Mouse (Mus musculus) B cell, adult 2 months (primary cell): Measurements from ENCODE around the gene Serinc3.
A peak's percentile ranks its signal among the peaks of the same experiment; 100 is the strongest.

Experiments used
- DNase-seq, 2 experiments: peaks; one replicate each; pipeline ENCODE4 v3.0.0; 2022

Gene Serinc3

DNA sequence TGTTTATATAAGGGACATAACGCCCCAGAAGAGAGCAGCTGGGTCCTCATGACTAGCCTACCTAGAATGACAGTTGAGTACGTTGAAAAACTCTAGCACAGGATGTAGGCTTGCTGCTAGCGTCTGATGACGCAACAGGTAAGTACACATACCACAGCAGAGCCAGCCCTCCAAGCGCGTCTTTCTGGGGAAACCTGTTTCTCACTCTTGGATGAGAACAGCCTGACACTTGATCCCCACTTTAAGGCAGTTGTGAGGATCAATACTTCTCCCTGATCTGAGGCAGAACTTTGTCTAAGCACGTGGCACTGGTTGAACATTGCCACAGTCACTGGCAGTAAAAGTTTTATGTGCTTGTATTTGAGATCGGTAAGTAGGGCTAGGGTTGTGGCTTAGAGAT lies 24.5 kb downstream of the Serinc3 start:
- DNase-seq: no peak

DNA sequence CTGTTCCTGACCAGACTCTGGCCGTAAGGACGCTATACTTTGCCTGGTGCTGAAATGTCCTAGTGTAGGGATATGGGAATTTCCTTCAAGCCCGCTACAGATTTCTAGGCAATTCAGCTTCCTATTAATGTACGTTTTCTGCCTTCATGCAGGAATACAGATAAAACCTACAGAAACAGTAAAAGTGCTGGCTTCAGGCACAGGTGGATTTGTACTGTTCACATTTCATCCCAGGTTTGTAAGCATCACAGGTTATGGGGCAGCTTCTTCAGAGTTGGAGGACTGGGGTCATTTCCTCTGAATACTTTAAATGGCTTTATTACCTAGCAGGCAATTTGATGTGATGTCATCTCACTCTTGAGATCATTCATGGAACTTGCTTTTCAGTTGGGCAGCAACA lies 27.1 kb downstream of the Serinc3 start:
- DNase-seq: no peak

DNA sequence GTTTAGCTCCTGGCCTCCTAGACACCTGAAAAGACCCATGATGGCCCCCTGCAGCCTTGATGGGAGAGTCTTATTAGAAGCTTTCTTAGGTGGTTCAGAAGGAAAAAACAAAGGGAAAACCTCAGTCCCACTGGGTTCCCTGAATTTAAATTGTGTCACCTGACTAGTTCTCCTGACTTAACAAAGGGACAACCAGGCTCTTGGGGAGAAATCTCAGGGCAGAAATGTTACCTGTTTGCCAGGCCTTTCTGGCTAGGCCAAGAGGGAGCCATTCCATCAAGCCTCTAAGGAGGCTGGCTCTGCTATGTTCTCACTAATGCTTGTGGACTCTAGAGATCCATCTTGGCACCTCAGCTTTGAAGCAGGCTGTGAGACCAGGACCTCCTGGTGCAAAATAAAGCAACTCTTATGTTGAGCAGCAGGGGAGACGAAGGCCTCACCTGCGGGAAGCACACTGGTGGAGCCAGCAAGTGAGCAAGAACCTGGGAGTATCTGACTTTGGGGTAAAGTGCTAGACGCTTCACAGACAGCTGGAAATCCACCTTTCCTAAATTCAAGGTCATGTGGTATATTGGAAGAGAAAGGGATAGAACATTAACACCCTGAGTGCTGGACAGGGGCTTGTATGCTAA lies 27.6 kb downstream of the Serinc3 start:
- DNase-seq: no peak

DNA sequence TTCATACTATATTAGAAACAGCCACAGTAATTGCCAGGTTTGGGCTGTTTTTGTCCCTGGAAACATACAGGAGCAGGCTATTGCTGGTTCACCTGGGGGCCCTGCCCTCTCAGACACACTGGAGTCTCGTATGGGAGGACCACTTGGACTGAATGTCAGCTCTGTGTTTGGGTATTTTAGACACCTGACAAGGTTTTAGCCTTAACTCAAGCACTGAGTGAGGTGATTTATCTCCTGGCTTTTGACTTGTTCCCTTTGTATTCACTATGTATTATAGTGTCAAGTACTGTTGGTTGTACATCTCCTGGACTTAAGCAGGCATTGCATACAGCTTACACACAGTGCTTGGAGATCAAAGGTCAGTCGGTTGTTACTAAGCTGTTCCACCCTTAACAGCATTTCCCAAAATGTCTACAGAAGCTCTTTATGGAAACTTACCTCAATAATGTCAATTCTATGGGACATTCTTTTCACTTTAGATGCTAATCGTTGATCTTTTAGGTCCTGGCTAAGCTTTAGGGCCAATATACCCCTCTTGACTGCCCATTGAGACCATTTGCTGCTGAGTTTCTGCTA lies 28.2 kb downstream of the Serinc3 start:
- no peak for DNase-seq

DNA sequence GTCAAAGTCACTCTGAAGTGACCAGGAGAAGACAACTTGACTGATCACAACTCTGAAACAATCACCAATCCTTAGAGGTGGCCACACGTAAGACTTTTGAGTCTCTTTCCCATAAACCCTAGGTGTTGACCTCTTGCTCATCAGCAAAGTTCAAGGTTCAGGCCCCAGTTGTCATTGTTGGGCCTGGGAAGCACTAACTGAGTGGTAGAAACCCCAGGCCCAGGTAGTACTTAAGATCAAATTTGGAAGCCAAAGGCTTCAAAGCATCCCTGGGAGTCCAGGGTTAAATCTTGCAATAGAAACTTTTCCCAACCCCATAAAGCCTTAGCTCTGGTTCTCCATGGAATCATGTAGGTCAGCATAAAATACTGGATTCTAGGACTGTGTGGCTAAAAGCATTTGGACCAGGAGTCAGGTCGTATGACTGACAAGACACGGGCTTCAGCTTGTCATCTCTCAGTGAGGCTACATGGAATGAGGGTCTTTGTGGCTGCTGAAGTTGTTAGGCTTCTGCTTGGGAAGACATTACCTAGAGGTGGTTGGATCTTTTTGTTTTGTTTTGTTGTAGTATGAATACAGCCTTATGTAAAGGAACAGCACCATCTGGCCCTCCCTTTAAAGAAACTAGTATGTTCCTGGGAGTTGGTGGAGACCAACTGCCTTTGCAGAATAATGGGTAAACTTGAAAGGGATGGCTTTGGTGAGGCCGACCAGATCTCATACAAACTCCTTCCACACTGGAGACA lies 28.9 kb downstream of the Serinc3 start:
- no peak for DNase-seq

DNA sequence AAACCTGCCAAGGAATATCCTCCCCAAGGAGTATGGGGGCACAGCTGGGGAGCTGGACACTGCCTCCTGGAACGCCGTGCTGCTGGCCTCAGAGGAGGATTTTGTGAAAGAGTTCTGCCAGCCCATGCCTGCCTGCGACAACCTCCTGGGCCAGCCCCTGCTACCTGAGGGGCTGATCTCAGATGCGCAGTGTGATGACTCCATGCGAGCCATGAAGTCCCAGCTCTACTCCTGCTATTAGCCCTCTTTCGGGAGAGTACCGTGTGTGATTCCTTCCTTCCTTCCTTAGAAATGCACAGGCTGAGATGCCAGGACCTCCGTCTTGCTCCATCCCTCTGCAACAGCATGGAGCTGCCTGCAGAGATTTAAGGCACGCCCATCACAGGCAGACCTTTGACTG lies 29.5 kb downstream of the Serinc3 start:
- DNase-seq: no peak

DNA sequence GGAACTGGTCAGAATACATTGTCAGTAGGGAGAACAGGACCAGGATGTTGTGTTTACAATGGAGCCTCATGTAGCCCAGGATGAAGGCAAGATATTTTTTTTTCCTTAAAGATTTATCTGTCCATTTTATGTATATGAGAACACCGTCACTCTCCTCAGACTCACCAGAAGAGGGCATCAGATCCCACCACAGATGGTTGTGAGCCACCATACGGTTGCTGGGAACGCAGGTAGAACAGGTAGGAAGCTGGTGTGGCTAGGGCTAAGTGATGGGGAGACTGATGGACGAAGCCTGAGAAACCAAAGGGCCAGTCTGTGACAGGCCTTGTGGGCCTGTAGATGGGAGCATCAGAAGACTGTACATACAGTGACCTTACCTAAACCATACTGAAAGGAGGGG lies 30.9 kb downstream of the Serinc3 start:
- DNase-seq: no peak

DNA sequence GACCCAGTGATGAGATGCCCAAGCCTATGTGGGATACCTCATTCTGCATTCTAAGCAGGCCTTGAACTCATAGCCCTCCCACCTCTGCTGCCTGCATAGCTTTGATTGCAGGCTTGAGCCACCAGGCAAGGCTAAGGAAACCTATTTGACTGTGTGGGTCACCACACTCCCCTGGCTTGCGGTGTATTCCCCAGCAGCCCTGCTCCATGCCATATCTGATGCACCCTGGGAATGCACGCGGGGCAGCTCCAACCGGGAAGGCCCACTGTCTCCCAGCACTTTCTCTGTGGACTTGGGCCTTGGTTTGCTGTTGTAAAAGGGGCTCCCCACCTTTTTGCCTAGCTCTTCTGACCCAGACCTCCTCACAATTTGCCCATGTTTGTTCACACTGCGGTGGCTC lies 31.7 kb downstream of the Serinc3 start:
- DNase-seq: no peak

DNA sequence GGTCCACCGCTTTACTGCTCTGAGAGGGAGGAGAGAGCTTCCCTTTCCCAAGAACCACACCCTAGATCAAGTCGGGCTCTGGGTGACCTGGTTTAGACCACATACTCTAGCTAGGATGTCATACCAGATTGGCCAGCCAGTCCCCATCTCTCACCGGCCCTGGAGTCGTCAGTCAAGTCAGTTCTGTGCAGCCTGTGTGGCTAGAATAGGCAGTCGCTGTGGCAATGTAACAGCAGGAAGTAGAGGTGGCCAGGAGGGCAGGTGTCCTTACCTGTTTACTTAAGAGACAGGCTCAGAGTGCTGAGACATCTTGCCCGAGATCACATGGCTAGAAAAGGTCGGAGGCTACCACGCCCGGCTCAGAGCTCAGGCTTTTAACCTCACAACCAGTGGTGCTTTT lies 33.8 kb downstream of the Serinc3 start:
- no peak for DNase-seq

DNA sequence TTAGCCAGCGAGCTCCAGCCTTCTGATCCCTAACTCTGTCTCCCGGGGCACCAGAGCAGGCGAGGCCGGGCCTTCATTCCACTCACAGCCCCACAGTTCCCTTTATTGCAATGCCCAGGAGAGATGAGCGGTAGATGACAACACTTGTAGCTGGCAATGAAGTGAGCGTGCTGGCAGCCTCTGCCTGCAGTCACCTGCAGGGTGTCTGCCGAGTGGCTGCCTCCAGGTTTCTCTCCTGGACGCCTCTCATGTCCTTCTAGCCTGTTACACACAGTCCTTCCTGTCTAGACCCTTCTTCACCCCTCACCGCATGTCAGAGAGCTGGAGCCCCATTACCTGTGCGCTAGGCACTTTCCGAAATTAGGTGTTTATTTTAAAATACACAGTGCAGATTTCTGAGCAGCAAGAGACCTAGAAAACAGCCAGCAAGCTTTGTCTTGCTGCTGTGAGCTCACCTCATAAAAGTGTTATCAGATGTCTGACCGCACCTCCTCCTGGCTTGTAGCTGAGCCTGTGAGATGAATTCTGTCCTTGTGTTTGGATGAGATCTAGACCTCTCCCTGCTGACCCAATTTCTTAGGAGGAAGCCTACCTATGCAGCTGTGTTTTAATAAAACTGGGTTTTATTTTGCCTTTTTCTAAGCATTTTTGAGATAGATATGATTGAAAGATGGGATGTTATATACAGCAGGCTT lies 35.5 kb downstream of the Serinc3 start:
- no peak for DNase-seq

DNA sequence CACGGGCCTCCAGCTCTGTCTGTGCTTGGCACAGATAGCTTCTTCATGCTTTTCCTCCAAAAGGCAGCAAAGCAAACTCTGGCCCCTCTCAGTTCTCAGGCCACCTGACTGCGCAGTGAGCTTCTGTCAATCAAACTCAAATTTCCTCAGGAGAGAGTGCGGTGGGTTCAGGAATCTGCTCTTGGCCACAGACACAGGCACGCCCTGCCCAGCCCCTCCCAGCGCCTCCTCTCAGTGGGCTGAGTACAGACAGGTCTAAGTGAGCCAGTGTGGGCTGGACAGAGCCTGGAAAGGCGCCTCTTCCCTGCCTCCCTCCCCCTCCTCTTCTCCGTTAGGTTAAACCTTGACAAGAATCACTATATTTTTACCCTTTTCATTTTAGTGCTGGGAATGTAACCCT lies 36.9 kb downstream of the Serinc3 start:
- no peak for DNase-seq

DNA sequence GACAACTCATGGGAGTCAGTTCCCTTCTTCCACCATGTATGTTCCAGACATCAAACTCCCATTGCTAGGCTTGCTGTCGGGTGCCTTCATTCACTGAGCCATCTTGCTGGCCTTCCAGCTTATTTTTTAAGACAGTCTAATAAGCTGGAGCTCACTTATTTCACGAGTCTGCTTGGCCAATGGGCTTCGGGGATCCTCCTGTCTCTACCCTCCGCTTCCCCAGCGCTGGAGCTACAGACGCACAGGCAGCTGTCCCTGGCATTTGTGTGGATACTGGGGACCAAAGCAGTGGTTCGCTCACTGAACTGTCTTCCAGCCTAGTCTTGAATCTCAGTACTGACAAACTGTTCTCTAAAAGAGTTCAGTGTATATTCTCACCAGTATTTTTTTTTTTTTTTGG lies 38.8 kb downstream of the Serinc3 start:
- DNase-seq: no peak

DNA sequence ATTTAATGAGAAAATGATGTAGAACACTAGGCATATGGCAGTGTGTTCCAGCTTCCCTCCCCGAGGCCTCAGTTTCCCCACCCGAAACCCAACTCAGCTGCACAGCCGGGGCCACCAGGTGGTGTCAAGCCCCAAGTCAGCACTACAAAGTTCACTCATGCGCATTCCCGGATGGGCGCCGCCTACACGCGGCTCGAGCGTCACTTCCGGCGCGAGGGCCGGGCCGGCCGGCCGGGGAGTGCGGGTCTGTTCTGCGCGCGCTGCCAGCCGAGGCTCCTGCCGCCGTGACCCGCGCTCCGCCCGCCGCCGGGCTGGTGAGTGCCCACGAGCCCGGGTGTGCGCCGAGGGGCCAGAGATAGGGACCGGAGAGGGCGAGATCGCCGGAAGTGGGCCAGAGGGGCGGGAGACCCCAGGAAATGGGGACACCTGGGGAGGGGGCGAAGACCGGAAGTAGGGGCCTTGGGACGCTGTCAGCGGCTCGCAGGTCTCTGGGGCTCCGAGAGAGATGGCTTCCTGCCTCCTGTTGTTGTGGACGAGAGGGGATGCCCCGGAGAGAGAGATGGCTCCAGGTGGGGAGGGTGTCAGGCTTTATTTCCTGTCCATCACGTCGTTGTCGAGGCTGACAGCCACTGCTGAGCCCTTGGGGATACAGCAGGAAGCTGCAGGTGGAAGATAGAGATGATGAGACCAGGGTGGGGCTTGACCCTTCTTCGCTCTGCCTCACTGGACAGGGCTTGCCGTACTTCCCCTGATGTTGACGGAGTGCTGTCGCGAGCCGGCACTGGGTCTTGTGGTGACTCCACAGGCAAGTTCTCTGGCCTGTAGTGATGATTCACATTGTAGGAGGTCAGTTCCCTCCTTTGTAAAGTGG lies 42.6 kb downstream of the Serinc3 start, which contains the start of gene Ttpal:
Gene Ttpal, plus strand, starts transcription at position 214 of the 871 bp plus-strand sequence.
- DNase-seq: peak; percentile 96

DNA sequence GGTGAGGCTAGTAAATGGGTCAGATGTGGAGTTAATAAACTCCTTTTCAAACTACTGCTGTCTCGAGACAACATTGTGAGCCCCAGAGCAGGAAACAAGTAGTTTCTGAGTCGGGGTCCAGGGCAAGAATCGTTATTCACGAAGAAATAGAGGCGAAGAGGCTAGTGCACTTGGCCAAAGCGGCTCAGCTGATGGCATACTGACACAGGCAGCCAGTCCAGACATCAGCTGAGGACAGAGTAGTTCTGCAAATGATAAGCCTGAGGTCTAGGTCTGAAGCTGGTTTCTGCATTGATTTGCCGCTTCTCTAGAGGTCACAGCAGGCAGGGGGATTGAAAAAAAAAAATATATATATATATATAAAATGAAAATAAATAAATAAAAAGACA lies 43.2 kb downstream of the Serinc3 start:
- peak in 1 of 2 experiments; percentile 52 for DNase-seq

DNA sequence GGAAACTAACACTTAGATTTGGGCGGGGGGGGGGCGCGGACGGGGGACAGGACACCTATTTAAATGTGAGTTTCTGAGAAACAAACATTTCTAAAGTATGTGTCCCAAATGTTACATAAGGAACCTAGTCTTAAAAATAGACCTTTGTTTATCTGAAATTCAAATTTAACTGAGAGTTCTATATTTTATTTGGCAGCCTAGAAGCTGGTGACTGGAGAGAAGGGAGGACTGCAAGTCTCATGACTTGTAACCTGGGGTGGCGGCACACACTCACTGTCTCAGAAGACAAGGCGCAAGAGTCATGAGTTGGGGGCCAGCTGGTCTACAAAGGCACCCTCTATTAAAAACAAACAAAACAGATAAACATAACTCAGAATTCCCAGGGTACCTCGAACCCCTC lies 43.9 kb downstream of the Serinc3 start:
- no peak for DNase-seq

DNA sequence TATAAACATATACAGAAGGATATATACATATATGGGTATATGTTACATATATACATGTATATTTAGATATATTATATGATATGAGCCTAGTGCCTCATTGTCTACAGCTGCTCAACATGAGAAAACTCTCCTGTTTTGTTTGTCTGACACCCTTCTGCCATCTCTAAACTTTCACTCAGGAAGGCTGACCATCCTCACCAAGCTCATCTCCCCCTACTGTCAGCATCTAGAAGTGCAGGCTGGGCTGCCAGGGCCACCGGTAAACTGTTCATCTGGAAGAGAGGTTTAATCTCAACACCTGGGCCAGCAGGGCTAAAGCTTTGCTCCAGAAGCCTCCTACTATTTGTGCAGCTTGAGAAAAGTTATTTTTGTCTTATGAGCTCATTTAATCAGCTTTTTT lies 45.7 kb downstream of the Serinc3 start:
- peak; percentile 85 to 87 for DNase-seq

DNA sequence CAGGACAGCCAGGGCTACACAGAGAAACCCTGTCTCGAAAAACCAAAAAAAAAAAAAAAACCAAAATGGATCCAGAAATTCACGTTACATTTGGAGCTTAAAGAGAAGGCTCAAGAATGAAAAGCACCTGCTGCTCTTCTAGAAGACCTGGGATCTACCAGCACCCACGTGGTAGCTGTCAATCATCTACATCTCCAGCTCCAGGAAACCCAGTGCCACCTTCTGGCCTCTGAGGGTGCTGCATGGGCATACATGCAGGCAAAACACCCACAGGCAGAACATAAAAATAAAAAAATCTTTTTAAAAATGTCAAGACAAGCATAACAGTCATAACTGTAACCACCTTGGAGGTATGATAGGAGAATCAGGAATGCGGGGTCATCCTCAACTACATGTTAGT lies 47.3 kb downstream of the Serinc3 start:
- DNase-seq: peak; percentile 80 to 84

DNA sequence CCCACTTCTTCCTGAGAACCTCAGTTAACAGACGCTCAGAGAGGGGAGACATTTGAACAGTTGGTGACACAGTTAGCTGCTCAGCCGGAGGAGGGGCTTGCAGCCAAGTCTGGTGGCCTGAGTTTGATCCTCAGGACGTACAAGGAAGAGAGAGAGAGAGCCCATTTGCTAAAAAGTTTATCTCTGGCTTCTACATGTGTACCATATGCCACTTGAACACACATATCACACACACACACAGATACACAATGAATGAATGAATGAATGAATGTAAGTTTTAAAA lies 48.1 kb downstream of the Serinc3 start:
- DNase-seq: no peak

DNA sequence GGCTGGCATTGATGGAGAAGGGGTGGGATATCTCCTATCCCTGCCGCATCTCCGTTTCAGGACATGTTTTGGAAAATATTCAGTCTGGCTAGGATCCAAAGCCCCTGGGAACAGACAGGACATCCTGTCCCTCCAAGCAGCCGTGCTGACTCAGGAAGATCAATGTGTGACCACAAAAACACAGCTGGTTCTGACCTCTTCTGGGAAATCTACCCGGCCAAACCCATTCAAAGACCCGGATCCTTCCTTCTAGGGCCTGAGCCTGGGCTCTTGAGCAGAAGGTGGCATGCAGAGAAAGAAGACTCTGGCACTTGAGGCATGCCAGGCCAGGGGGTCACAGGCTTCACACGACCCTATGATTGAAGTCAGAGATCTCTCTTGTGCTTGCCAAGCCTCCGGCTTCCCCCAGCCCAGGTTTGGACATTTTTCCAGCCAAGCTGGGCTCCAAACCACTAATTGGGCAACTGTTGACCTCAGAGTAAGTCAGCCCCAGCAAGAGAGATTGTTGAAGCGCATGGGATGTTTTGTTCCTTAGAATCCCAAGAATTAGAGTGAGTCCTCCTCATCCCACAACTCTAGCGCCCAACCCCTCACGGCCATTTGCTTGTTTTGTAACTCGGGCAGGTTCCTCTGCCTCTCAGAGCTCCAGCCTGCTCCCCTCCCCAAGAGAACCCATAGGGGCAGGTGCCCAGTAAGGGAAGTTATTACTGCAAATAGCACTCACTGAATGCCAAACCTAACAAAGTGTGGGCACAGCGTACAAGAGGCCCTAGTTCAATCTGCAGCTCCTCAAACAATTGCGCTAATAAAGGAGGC lies 48.7 kb downstream of the Serinc3 start:
- DNase-seq: no peak

DNA sequence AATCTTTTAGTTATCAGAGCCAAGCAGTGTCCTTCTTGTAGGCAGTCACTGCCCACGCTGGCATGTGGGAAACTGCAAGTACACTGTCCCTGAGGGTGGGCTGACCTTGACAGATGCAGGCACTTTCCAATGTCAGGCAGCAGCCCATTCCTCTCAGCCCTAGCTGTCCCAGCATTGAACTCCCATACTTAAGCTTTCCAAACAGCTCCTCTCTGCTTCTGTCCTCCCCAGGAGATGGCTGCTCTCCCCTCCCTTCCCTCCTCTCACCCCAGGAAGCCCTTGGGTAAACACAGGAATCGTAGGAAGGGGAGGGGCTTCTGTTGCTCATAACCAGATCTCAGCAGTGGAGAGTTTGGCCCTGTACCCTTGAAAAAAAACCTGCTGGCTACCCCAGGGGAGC lies 49.8 kb downstream of the Serinc3 start:
- DNase-seq: no peak

DNA sequence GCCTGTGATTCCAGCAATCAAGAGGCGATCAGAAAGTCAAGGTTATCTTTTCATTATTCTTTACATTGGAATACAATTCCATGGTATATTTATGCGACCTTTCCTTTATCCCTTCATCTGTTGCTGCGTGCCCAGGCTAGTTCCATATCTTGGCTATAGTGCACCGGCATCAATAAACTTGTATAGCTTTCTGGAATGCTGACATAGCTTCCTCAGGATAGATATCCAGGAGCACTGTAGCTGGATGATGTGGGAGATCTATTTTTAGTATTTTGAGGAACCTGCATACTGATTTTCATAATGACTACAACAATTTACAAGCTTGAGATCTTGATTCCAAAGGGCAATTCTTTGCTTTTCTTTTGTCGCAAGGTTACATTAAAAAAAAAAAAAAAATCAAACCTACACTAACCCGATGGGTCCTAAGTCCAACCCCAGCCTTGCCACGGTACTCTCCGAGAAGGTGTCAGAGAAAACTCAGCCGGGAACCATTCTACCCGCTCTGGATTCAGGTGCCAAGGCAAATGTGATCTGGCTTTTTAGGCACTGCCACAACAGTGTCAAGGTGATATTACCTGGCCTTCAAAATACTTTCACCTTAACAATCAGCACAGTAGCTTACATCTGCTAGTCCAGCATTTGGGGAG lies 51.2 kb downstream of the Serinc3 start:
- DNase-seq: no peak

DNA sequence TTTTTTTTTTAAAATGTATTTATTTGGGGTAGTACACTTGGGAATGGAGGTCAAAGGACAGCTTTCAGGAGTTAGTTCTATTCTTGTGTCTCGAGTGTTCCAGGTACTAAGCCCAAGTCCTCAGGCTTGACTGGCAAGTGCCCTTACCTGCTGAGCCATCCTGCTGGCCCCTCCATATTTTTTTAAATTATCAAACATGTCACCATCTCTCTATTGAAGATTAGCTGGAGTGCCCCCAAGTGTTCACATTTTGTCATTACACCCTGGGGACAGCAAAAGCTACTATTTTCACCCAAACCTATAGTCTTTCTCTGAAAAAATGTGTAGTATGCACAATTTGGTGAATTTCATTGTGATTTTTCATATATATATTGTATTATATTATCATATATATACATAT lies 52.8 kb downstream of the Serinc3 start:
- DNase-seq: peak; percentile 61 to 67
